Mouse (Mus musculus) hindbrain, embryonic 14.5 days (tissue): ENCODE measurements at regions not wholly inside any gene's neighbourhood (a gene's known extent, or its start where the extent isn't known, plus 50 kb on each side); places are given as distances from the start of the nearest gene placed in this dataset.

ENCODE experiments used
- ATAC-seq: fragments of 200-750 bp; cut with Nextera tagmentation; 2 replicates; pipeline ENCODE4 v1.8.0; 2017; ENCODE audit warnings: moderate number of reproducible peaks, mild to moderate bottlenecking, moderate TSS enrichment, moderate library complexity; ENCODE audit not compliant: low FRiP score
- DNase-seq: peaks from one replicate; pipeline ENCODE4 v3.0.0-alpha.2; 2015; ENCODE audit warnings: low spot score
- H3K27ac ChIP-seq: fragments of 300-500 bp; sonication (generic); 2 replicates; pipeline ENCODE4 v1.5.1; 2014; ENCODE audit warnings: mild to moderate bottlenecking, moderate library complexity
- H3K27me3 ChIP-seq: fragments of 300-500 bp; sonication (generic); 2 replicates; pipeline ENCODE4 v1.6.1; 2014; ENCODE audit warnings: mild to moderate bottlenecking, low read length, mixed read lengths; ENCODE audit not compliant: control insufficient read depth, insufficient read depth
- H3K36me3 ChIP-seq: fragments of 300-500 bp; sonication (generic); replicated peaks from 2 replicates; pipeline ENCODE4 v1.6.1; 2014; ENCODE audit not compliant: control insufficient read depth, insufficient read depth
- H3K4me1 ChIP-seq: fragments of 300-500 bp; sonication (generic); replicated peaks from 2 replicates; pipeline ENCODE4 v1.6.1; 2014; ENCODE audit warnings: antibody characterized with exemption, low read length, mixed read lengths; ENCODE audit not compliant: control insufficient read depth, insufficient read depth
- H3K4me2 ChIP-seq: fragments of 300-500 bp; sonication (generic); replicated peaks from 2 replicates; pipeline ENCODE4 v1.6.1; 2014; ENCODE audit warnings: mild to moderate bottlenecking, moderate library complexity
- H3K4me3 ChIP-seq: fragments of 300-500 bp; sonication (generic); replicated peaks from 2 replicates; pipeline ENCODE4 v1.5.1; 2014; ENCODE audit warnings: mild to moderate bottlenecking, low read length
- H3K9ac ChIP-seq: fragments of 300-500 bp; sonication (generic); 2 replicates; pipeline ENCODE4 v1.6.1; 2014
- H3K9me3 ChIP-seq: fragments of 300-500 bp; sonication (generic); 2 replicates; pipeline ENCODE4 v1.6.1; 2016; ENCODE audit warnings: low read length; ENCODE audit not compliant: control insufficient read depth
- WGBS: fragments of 180-500 bp; shearing (Covaris S2); extraction: QIAGEN DNeasy Blood & Tissue Kit; methylation state at CpG from one replicate; pipeline ENCODE4 v1.1.7; 2014; 5-methylcytosine and 5-hydroxymethylcytosine counted together

- H3K4me3 ChIP-seq: no peak overlapping the region
- ATAC-seq (no peak), DNase-seq (no peak)
- no peaks in the 10 kb centered on the region for H3K9me3 ChIP-seq
- H3K4me1 ChIP-seq: no peaks in the 10 kb centered on the region
- H3K27ac ChIP-seq: no peak overlapping the region
- 84% methylated on average over 7 of the region's 7 CpGs for WGBS
- no peak overlapping the region for H3K4me2 ChIP-seq
- no peaks in the 10 kb centered on the region for H3K36me3 ChIP-seq
- H3K27me3 ChIP-seq: no peaks in the 10 kb centered on the region
- H3K9ac ChIP-seq: no peak overlapping the region
Measured at GRCm38 (mm10) chr17:4921121-4921520, 73.0 kb upstream of the Arid1b start.

DNA sequence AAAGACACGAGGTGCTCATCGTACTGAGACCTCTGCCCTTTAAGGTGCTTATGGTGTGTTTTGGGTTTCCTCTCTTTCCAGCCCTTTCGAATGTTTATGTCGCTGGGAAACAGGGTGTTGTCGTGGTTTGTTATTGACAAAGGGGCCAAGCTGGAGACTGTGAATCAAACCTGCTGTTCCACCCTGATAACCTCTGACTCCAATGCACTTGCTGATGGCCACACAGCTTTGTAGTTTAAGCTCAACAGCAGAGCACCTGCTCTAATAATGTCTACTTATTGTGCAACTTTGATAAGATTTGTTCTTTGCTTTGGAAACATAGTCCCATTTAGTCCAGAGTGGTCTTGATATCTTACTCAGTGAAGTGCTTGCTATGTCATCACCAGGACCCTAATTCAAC is 65.5 kb upstream of the Arid1b start:
- no peaks in the 10 kb centered on the region for H3K9me3 ChIP-seq
- H3K4me2 ChIP-seq: no peak overlapping the region
- no peak overlapping the region for H3K27ac ChIP-seq
- H3K4me3 ChIP-seq: no peak overlapping the region
- H3K9ac ChIP-seq: no peak overlapping the region
- H3K36me3 ChIP-seq: no peaks in the 10 kb centered on the region
- DNase-seq (no peak), ATAC-seq (no peak)
- 79% methylated on average over 5 of the region's 5 CpGs for WGBS
- H3K27me3 ChIP-seq: no peaks in the 10 kb centered on the region
- no peaks in the 10 kb centered on the region for H3K4me1 ChIP-seq

DNA sequence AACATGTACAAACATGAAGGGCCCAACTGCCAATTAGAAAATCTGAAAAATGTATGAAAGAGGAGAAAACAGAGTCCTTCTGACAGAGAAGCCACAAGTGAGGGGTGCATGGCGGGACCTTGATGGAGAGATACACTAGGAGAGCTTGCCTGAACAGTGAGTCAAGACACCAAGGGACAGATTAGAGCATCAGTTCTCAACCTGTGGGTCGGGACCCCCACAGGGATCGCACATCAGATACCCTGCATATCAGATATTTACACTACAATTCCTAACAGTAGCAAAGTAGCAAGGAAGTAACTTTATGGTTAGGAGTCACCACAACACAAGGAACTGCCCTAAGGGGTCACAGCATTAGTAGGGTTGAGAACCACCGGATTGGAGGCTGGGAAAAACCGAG is 58.9 kb upstream of the Arid1b start:
- no peak overlapping the region for H3K9ac ChIP-seq
- no peaks in the 10 kb centered on the region for H3K27me3 ChIP-seq
- WGBS: 86% methylated on average over 5 of the region's 5 CpGs
- no peak overlapping the region for H3K4me3 ChIP-seq
- no peak overlapping the region for H3K27ac ChIP-seq
- no peak overlapping the region for H3K4me2 ChIP-seq
- ATAC-seq (no peak), DNase-seq (no peak)
- no peaks in the 10 kb centered on the region for H3K36me3 ChIP-seq
- H3K4me1 ChIP-seq: peaks cover under 1% of the 10 kb centered on the region; the same call in 1 of the 2 replicates
- no peaks in the 10 kb centered on the region for H3K9me3 ChIP-seq

- WGBS: 34% methylated on average over 9 of the region's 9 CpGs
- DNase-seq (no peak), ATAC-seq (no peak)
- Histone ChIP-seq H3K9me3 (no peaks in the 10 kb centered on the region), H3K4me3 (no peak overlapping the region), H3K9ac (no peak overlapping the region), H3K4me2 (no peak overlapping the region), H3K27ac (peak overlapping the region; percentile 38; the same call in 1 of the 2 replicates), H3K36me3 (no peaks in the 10 kb centered on the region), H3K4me1 (peaks cover 3% of the 10 kb centered on the region; the same call in 1 of the 2 replicates), H3K27me3 (no peaks in the 10 kb centered on the region)
Measured at GRCm38 (mm10) chr17:4940589-4940988, 53.5 kb upstream of the Arid1b start.

GRCm38 (mm10) chr17:4941286-4941800 is 52.8 kb upstream of the Arid1b start:
- 31% methylated on average over 4 of the region's 4 CpGs for WGBS
- no peak for ATAC-seq
- Histone ChIP-seq H3K27me3 (no peaks in the 10 kb centered on the region), H3K9ac (no peak overlapping the region), H3K36me3 (no peaks in the 10 kb centered on the region), H3K9me3 (no peaks in the 10 kb centered on the region), H3K4me3 (no peak overlapping the region), H3K27ac (no peak overlapping the region), H3K4me2 (no peak overlapping the region), H3K4me1 (peaks cover 4% of the 10 kb centered on the region)
- no peak for DNase-seq

- Histone ChIP-seq H3K4me1 (peaks cover 11% of the 10 kb centered on the region), H3K9me3 (no peaks in the 10 kb centered on the region), H3K36me3 (no peaks in the 10 kb centered on the region), H3K4me2 (no peak overlapping the region), H3K9ac (no peak overlapping the region), H3K4me3 (no peak overlapping the region), H3K27me3 (no peaks in the 10 kb centered on the region), H3K27ac (no peak overlapping the region)
- no peak for DNase-seq
- no peak for ATAC-seq
- 93% methylated on average over 7 of the region's 7 CpGs for WGBS
Measured at GRCm38 (mm10) chr17:4942868-4943267, 51.3 kb upstream of the Arid1b start.
